Mouse (Mus musculus) hindbrain, embryonic 11.5 days (tissue): ENCODE data around the gene Tac4. TPM values are rescaled to one million over a fixed set of nuclear protein-coding genes. Genes with fewer than 3 reads are reported as not detected.

Experiments
- ATAC-seq: fragments of 200-750 bp; cut with Nextera tagmentation; 2 replicates; pipeline ENCODE4 v1.8.0; 2017; ENCODE audit warnings: mild to moderate bottlenecking, moderate TSS enrichment, moderate library complexity; ENCODE audit not compliant: low FRiP score
- DNase-seq: peaks from one replicate; pipeline ENCODE4 v3.0.0-alpha.2; 2015; ENCODE audit warnings: low spot score
- H3K27ac ChIP-seq: fragments of 300-500 bp; sonication (generic); 2 replicates; pipeline ENCODE4 v1.5.1; 2014; ENCODE audit warnings: mild to moderate bottlenecking, low read depth, low read length
- H3K27me3 ChIP-seq: fragments of 300-500 bp; sonication (generic); 2 replicates; pipeline ENCODE4 v1.6.1; 2014; ENCODE audit warnings: mild to moderate bottlenecking, low read length, moderate library complexity, mixed read lengths; ENCODE audit not compliant: control insufficient read depth, insufficient read depth
- H3K36me3 ChIP-seq: fragments of 300-500 bp; sonication (generic); 2 replicates; pipeline ENCODE4 v1.6.1; 2014; ENCODE audit warnings: mild to moderate bottlenecking, low read length, moderate library complexity, mixed read lengths; ENCODE audit not compliant: control insufficient read depth, insufficient read depth
- H3K4me1 ChIP-seq: fragments of 300-500 bp; sonication (generic); replicated peaks from 2 replicates; pipeline ENCODE4 v1.6.1; 2014; ENCODE audit warnings: low read length, mixed read lengths; ENCODE audit not compliant: control insufficient read depth, insufficient read depth
- H3K4me2 ChIP-seq: fragments of 300-500 bp; sonication (generic); replicated peaks from 2 replicates; pipeline ENCODE4 v1.6.1; 2014; ENCODE audit warnings: mild to moderate bottlenecking, low read depth, low read length
- H3K4me3 ChIP-seq: fragments of 300-500 bp; sonication (generic); 2 replicates; pipeline ENCODE4 v1.5.1; 2014; ENCODE audit warnings: low read depth, low read length
- H3K9ac ChIP-seq: fragments of 300-500 bp; sonication (generic); 2 replicates; pipeline ENCODE4 v1.6.1; 2014; ENCODE audit warnings: low read depth, low read length
- H3K9me3 ChIP-seq: fragments of 300-500 bp; sonication (generic); 2 replicates; pipeline ENCODE4 v1.6.1; 2016; ENCODE audit warnings: low read length; ENCODE audit not compliant: control insufficient read depth
- WGBS: fragments of 180-500 bp; shearing (Covaris S2); extraction: QIAGEN DNeasy Blood & Tissue Kit; methylation state at CpG from one replicate; pipeline ENCODE4 v1.1.7; 2014; 5-methylcytosine and 5-hydroxymethylcytosine counted together
- polyA plus RNA-seq: library from polyadenylated mRNA; unstranded; fragments of >200 nt; fragmentation: Nextera tagmentation; extraction: Ambion mirVana; gene quantifications from 2 replicates; pipeline ENCODE4 v1.2.1, GENCODE M21; 2014

Gene Tac4
- polyA plus RNA-seq, 1 experiment from 2014 or later: 0.22 TPM

DNA sequence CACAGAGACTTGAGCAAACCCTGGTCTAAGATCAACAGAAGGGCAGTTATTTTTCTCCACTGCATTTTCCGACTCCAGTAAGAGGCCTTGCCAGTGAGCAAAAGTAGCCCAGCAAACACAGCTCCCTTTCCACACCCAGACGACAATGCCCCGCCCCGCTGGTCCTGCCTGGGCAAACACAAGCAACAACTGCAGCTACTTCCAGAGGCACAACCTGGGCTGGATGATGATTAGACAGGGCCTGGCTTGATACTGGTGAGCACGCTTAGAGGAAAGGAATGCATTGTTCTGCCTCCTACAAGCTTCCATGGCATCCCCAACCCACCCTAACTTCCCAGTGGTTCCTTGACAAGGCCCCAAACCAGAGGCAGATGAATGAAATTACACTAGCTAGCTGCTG is 12.3 kb downstream of the Tac4 start:
- ATAC-seq (no peak), DNase-seq (no peak)
- no peak overlapping the region for H3K9ac ChIP-seq
- peaks cover 11% of the 10 kb centered on the region; the same call in 1 of the 2 replicates for H3K36me3 ChIP-seq
- WGBS: 90% methylated on average over 5 of the region's 5 CpGs
- no peaks in the 10 kb centered on the region for H3K9me3 ChIP-seq
- H3K27me3 ChIP-seq: no peaks in the 10 kb centered on the region
- H3K4me1 ChIP-seq: no peaks in the 10 kb centered on the region
- no peak overlapping the region for H3K4me3 ChIP-seq
- no peak overlapping the region for H3K4me2 ChIP-seq
- H3K27ac ChIP-seq: no peak overlapping the region

DNA sequence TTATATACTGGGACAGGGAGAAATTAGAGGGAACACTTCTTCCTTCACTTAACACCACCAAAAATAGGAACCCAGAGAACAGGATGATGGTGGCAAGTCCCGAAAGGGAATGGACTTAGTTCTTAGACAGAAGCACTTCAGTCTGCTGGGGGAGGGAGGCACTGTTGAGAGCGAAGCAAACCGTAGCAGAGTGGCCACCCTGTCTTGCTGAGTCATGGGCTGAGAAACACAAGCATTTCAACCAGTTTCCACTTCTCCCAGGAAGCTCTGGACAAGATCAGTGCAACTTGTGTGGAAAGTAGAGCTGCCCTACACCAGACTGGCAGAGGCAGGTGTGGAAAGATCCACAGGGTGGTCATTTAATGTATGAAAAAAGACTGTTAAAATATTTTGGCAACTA is 13.3 kb downstream of the Tac4 start:
- H3K27me3 ChIP-seq: no peaks in the 10 kb centered on the region
- no peak overlapping the region for H3K4me2 ChIP-seq
- H3K9me3 ChIP-seq: no peaks in the 10 kb centered on the region
- H3K4me1 ChIP-seq: no peaks in the 10 kb centered on the region
- 84% methylated on average over 3 of the region's 3 CpGs for WGBS
- DNase-seq (no peak), ATAC-seq (no peak)
- H3K36me3 ChIP-seq: peaks cover 13% of the 10 kb centered on the region; the same call in 1 of the 2 replicates
- H3K27ac ChIP-seq: no peak overlapping the region
- no peak overlapping the region for H3K9ac ChIP-seq
- H3K4me3 ChIP-seq: no peak overlapping the region

DNA sequence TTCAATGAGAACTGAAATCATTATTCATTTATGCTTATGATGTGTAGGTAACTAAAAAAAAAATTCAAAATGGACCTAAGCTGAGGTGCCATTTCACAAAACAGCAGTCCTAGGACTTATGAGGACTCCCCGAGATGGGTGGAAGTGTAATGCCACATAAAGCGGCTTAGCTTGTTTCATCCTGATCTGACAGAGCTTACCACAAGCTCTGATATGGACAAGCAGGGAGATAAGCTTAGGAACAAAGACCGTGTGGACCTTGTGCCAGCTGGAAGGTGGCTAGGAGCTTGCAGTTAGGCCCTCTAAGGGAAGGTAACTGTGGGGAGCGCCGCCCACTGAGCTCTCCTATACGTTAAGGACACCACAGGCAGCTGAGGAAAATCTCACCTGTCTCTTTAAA is 14.7 kb downstream of the Tac4 start:
- Histone ChIP-seq H3K4me1 (no peaks in the 10 kb centered on the region), H3K27ac (no peak overlapping the region), H3K9ac (no peak overlapping the region), H3K36me3 (peaks cover 11% of the 10 kb centered on the region; the same call in 1 of the 2 replicates), H3K9me3 (no peaks in the 10 kb centered on the region), H3K4me2 (no peak overlapping the region), H3K4me3 (no peak overlapping the region), H3K27me3 (no peaks in the 10 kb centered on the region)
- ATAC-seq: no peak
- DNase-seq: no peak
- 95% methylated on average over 6 of the region's 6 CpGs for WGBS

DNA sequence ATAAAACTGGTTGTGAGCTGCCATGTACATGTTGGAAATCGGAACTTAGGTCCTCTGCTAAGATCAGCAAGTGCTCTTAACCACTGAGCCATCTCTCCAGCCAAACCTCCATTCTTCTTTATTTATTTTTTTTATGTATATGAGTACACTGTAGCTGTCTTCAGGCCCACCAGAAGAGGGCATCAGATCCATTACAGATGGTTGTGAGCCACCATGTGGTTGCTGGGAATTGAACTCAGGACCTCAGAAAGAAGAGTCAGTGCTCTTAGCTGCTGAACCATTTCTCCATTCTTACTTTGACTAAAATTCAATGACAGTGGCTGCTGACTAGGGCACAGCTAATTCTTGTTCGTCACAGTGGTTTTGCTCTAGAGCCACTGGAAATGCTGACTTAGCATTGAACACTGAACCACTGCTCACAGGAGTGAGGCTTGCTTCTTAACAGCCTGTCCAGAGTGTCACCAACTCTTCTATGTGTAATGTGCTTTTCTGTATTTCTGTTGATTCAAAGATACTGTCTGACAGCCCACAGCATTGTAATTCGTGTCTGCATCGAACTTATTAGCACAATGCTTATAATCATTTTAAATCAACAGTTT is 17.8 kb downstream of the Tac4 start:
- Histone ChIP-seq H3K27ac (no peak overlapping the region), H3K4me2 (no peak overlapping the region), H3K4me3 (no peak overlapping the region), H3K27me3 (no peaks in the 10 kb centered on the region), H3K4me1 (no peaks in the 10 kb centered on the region), H3K36me3 (peaks cover 14% of the 10 kb centered on the region), H3K9me3 (no peaks in the 10 kb centered on the region), H3K9ac (no peak overlapping the region)
- no peak for DNase-seq
- 89% methylated on average over 4 of the region's 4 CpGs for WGBS
- no peak for ATAC-seq

DNA sequence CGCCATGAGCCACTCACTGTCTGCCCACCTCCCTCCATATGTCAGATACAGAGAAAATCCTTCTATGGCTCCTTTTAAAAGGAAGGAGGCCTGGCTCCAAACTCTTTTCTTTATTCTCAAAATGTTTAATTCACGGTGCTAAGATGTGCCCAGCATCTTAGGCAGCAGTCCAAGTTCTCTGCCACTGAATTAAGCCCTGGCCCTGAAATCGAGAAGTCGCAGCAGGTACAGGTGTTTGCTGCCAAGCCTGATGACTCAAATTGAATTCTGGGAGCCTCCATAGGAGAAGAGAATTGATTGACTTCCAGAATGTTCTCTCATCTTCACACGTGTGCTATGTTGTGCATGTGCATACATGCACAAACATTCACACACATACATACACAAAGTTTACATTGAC is 21.0 kb downstream of the Tac4 start:
- H3K36me3 ChIP-seq: peaks cover 10% of the 10 kb centered on the region; the same call in 1 of the 2 replicates
- no peak for ATAC-seq
- no peak overlapping the region for H3K4me2 ChIP-seq
- H3K9me3 ChIP-seq: no peaks in the 10 kb centered on the region
- no peak overlapping the region for H3K9ac ChIP-seq
- H3K27me3 ChIP-seq: no peaks in the 10 kb centered on the region
- no peaks in the 10 kb centered on the region for H3K4me1 ChIP-seq
- DNase-seq: no peak
- WGBS: 97% methylated on average over 5 of the region's 5 CpGs
- no peak overlapping the region for H3K4me3 ChIP-seq
- no peak overlapping the region for H3K27ac ChIP-seq

DNA sequence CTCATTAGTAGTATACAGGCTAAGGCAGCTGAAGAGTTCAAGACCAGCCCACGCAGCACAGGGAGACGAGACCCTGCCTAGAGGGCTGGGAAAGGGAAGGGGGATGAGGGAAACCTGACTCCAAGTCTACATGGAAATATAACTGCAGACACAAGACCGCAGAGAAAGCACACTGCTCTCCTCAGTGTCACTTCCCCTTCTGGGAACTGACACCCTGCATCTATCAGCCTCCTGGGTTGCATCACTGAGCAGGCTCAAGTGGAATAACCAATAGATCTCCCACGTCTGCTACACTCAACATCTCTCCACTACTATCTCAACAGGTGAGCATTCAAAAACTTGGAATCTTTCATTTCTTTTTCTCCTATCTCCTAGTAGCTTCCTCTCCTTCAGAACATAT is 30.7 kb downstream of the Tac4 start:
- no peak overlapping the region for H3K27ac ChIP-seq
- peaks cover 7% of the 10 kb centered on the region for H3K36me3 ChIP-seq
- DNase-seq (no peak), ATAC-seq (no peak)
- no peaks in the 10 kb centered on the region for H3K9me3 ChIP-seq
- H3K9ac ChIP-seq: no peak overlapping the region
- H3K27me3 ChIP-seq: no peaks in the 10 kb centered on the region
- H3K4me2 ChIP-seq: no peak overlapping the region
- no peak overlapping the region for H3K4me3 ChIP-seq
- 82% methylated on average over 4 of the region's 4 CpGs for WGBS
- H3K4me1 ChIP-seq: no peaks in the 10 kb centered on the region

DNA sequence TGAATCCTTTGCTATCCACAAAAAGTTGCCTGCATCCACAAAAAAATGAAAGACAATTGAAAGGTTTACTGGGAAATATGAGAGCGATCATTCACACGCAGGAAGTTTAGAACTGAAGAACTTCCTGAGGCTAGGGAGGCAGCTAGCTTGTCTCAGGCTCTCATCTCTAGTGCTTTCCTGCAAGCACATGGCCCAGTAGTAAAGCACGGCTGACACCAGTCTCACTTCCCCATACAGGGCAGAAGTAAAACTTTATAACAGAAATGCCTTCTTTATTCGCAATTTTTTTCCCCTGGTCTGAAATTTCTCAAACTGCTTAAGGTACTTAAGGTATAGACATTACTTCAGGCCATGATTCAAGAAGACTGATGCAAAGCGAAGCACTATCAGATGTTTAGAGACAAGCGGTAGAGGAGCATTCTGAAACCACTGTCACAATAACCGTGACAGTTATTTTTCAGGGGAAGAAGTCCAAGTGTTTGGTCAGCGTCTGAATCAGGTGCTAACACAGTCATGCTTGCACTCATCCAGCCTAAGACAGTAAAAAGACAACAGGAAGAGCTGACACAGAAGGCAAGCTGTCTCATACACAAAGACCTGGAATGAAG is 31.8 kb downstream of the Tac4 start:
- Histone ChIP-seq H3K36me3 (peaks cover 7% of the 10 kb centered on the region; the same call in 1 of the 2 replicates), H3K4me1 (no peaks in the 10 kb centered on the region), H3K9ac (no peak overlapping the region), H3K4me2 (no peak overlapping the region), H3K27me3 (no peaks in the 10 kb centered on the region), H3K4me3 (no peak overlapping the region), H3K27ac (no peak overlapping the region), H3K9me3 (no peaks in the 10 kb centered on the region)
- ATAC-seq (no peak), DNase-seq (no peak)
- WGBS: 90% methylated on average over 8 of the region's 8 CpGs

DNA sequence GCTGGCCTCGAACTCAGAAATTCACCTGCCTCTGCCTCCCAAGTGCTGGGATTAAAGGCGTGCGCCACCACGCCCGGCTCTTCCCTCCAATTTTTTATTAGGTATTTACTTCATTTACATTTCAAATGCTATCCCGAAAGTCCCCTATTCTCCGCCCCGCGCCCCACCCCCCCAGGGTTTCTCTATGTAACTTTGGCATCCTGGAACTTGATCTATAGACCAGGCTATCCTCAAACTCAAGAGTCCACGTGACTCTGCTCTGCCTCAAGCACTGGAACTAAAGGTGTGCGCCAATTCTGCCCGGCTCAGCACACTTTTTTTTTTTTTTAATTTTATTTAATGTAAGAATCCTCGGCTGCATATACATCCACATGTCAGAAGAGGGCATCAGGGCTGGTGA is 34.4 kb downstream of the Tac4 start:
- Histone ChIP-seq H3K4me2 (no peak overlapping the region), H3K4me3 (no peak overlapping the region), H3K27ac (no peak overlapping the region), H3K36me3 (0 out of 2 replicates have a peak, but pooled peaks cover 2% of the 10 kb centered on the region), H3K9ac (no peak overlapping the region), H3K27me3 (no peaks in the 10 kb centered on the region), H3K4me1 (no peaks in the 10 kb centered on the region), H3K9me3 (no peaks in the 10 kb centered on the region)
- WGBS: 93% methylated on average over 13 of the region's 13 CpGs
- DNase-seq (no peak), ATAC-seq (no peak)

DNA sequence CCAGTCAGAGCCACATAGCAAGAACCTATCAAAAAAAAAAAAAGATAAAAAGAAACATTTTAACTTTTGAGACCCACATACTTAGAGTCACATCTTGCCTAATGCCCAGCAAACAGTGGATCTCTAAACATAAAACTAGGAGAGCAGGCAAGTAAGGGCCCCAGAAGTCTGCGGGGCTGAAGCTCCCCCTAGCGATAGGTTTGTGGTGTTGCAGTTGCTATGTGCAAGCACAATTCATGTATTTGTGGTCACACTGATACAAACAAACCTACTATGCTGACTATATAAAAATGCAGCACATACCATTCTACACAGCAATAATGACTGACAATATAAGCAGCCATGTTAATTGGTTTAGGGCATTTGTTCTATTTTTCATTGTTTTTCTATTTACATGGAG is 36.8 kb downstream of the Tac4 start:
- WGBS: 17% methylated on average over 2 of the region's 2 CpGs
- Histone ChIP-seq H3K9me3 (no peaks in the 10 kb centered on the region), H3K27me3 (no peaks in the 10 kb centered on the region), H3K4me1 (no peaks in the 10 kb centered on the region), H3K27ac (no peak overlapping the region), H3K9ac (no peak overlapping the region), H3K4me2 (no peak overlapping the region), H3K4me3 (no peak overlapping the region), H3K36me3 (no peaks in the 10 kb centered on the region)
- ATAC-seq (no peak), DNase-seq (peak; percentile 59)
